Mouse (Mus musculus) embryonic facial prominence, embryonic 11.5 days (tissue): ENCODE measurements at regions not wholly inside any gene's neighbourhood (a gene's known extent, or its start where the extent isn't known, plus 50 kb on each side); places are given as distances from the start of the nearest gene placed in this dataset.

Source experiments
- ATAC-seq: fragments of 200-750 bp; cut with Nextera tagmentation; replicated peaks from 2 replicates; pipeline ENCODE4 v1.8.0; 2017; ENCODE audit warnings: low read depth; ENCODE audit not compliant: insufficient number of reproducible peaks, low FRiP score, low TSS enrichment
- DNase-seq: peaks from one replicate; pipeline ENCODE4 v3.0.0-alpha.2; 2015; ENCODE audit warnings: low spot score
- H3K27ac ChIP-seq: fragments of 300-500 bp; sonication (generic); replicated peaks from 2 replicates; pipeline ENCODE4 v1.5.1; 2014; ENCODE audit warnings: mild to moderate bottlenecking, low read depth, low read length, control low read depth
- H3K27me3 ChIP-seq: fragments of 300-500 bp; sonication (generic); 2 replicates; pipeline ENCODE4 v1.6.1; 2014; ENCODE audit warnings: mild to moderate bottlenecking, low read length, moderate library complexity, mixed read lengths; ENCODE audit not compliant: control insufficient read depth, insufficient read depth
- H3K36me3 ChIP-seq: fragments of 300-500 bp; sonication (generic); replicated peaks from 2 replicates; pipeline ENCODE4 v1.6.1; 2014; ENCODE audit warnings: low read depth, mild to moderate bottlenecking, low read length, moderate library complexity, mixed read lengths; ENCODE audit not compliant: control insufficient read depth, insufficient read depth
- H3K4me1 ChIP-seq: fragments of 300-500 bp; sonication (generic); 2 replicates; pipeline ENCODE4 v1.6.1; 2014; ENCODE audit warnings: low read length, mixed read lengths; ENCODE audit not compliant: control insufficient read depth, insufficient read depth
- H3K4me2 ChIP-seq: fragments of 300-500 bp; sonication (generic); 2 replicates; pipeline ENCODE4 v1.6.1; 2014; ENCODE audit warnings: low read depth, mild to moderate bottlenecking, control low read depth, low read length, moderate library complexity
- H3K4me3 ChIP-seq: fragments of 300-500 bp; sonication (generic); 2 replicates; pipeline ENCODE4 v1.5.1; 2014; ENCODE audit warnings: low read depth, low read length, control low read depth
- H3K9ac ChIP-seq: fragments of 300-500 bp; sonication (generic); replicated peaks from 2 replicates; pipeline ENCODE4 v1.6.1; 2014; ENCODE audit warnings: mild to moderate bottlenecking, control low read depth, low read length
- H3K9me3 ChIP-seq: fragments of 300-500 bp; sonication (generic); replicated peaks from 2 replicates; pipeline ENCODE4 v1.6.1; 2016; ENCODE audit warnings: mild to moderate bottlenecking, low read length, inconsistent platforms, mixed read lengths; ENCODE audit not compliant: control insufficient read depth
- WGBS: fragments of 180-500 bp; shearing (Covaris S2); extraction: QIAGEN DNeasy Blood & Tissue Kit; methylation state at CpG from one replicate; pipeline ENCODE4 v1.1.7; 2014; 5-methylcytosine and 5-hydroxymethylcytosine counted together

- Histone ChIP-seq H3K9ac (no peak overlapping the region), H3K27ac (no peak overlapping the region), H3K4me1 (no peaks in the 10 kb centered on the region), H3K27me3 (no peaks in the 10 kb centered on the region), H3K36me3 (no peaks in the 10 kb centered on the region), H3K4me2 (no peak overlapping the region), H3K4me3 (no peak overlapping the region), H3K9me3 (no peaks in the 10 kb centered on the region)
- no peak for ATAC-seq
- 88% methylated on average over 7 of the region's 7 CpGs for WGBS
- DNase-seq: no peak
Observed at GRCm38 (mm10) chr4:39721524-39721923, 271.4 kb downstream of the 1700009N14Rik start.

- no peaks in the 10 kb centered on the region for H3K27me3 ChIP-seq
- no peak for DNase-seq
- no peaks in the 10 kb centered on the region for H3K4me1 ChIP-seq
- H3K9ac ChIP-seq: no peak overlapping the region
- no peak overlapping the region for H3K27ac ChIP-seq
- 88% methylated on average over 2 of the region's 2 CpGs for WGBS
- no peak overlapping the region for H3K4me3 ChIP-seq
- H3K4me2 ChIP-seq: no peak overlapping the region
- H3K9me3 ChIP-seq: no peaks in the 10 kb centered on the region
- no peak for ATAC-seq
- H3K36me3 ChIP-seq: no peaks in the 10 kb centered on the region
Observed at GRCm38 (mm10) chr4:39765586-39765985, 315.5 kb downstream of the 1700009N14Rik start.

- 86% methylated on average over 5 of the region's 5 CpGs for WGBS
- H3K9me3 ChIP-seq: no peaks in the 10 kb centered on the region
Observed at GRCm38 (mm10) chr4:39791096-39791495, 341.0 kb downstream of the 1700009N14Rik start.

GRCm38 (mm10) chr4:39809950-39810349 is 332.9 kb upstream of the Aco1 start:
- H3K27me3 ChIP-seq: no peaks in the 10 kb centered on the region
- H3K4me1 ChIP-seq: no peaks in the 10 kb centered on the region
- no peak overlapping the region for H3K4me3 ChIP-seq
- ATAC-seq (no peak), DNase-seq (no peak)
- H3K36me3 ChIP-seq: no peaks in the 10 kb centered on the region
- H3K9me3 ChIP-seq: no peaks in the 10 kb centered on the region
- no peak overlapping the region for H3K27ac ChIP-seq
- 78% methylated on average over 3 of the region's 3 CpGs for WGBS
- H3K9ac ChIP-seq: no peak overlapping the region
- H3K4me2 ChIP-seq: no peak overlapping the region

More at GRCm38 (mm10) chr4:39791096-39791495, 341.0 kb downstream of the 1700009N14Rik start:
- no peaks in the 10 kb centered on the region for H3K27me3 ChIP-seq
- DNase-seq (no peak), ATAC-seq (no peak)
- no peaks in the 10 kb centered on the region for H3K36me3 ChIP-seq
- no peak overlapping the region for H3K4me3 ChIP-seq
- no peak overlapping the region for H3K4me2 ChIP-seq
- H3K27ac ChIP-seq: no peak overlapping the region
- H3K9ac ChIP-seq: no peak overlapping the region
- no peaks in the 10 kb centered on the region for H3K4me1 ChIP-seq

- Histone ChIP-seq H3K9ac (no peak overlapping the region), H3K27me3 (no peaks in the 10 kb centered on the region), H3K27ac (no peak overlapping the region), H3K4me1 (no peaks in the 10 kb centered on the region), H3K4me3 (no peak overlapping the region), H3K9me3 (no peaks in the 10 kb centered on the region), H3K4me2 (no peak overlapping the region), H3K36me3 (no peaks in the 10 kb centered on the region)
- 77% methylated on average over 4 of the region's 4 CpGs for WGBS
- DNase-seq: no peak
- ATAC-seq: no peak
Observed at GRCm38 (mm10) chr4:39812766-39813165, 330.1 kb upstream of the Aco1 start.

GRCm38 (mm10) chr4:39815620-39816019 is 327.3 kb upstream of the Aco1 start:
- no peak for ATAC-seq
- H3K4me2 ChIP-seq: no peak overlapping the region
- no peaks in the 10 kb centered on the region for H3K9me3 ChIP-seq
- H3K4me1 ChIP-seq: no peaks in the 10 kb centered on the region
- no peak overlapping the region for H3K9ac ChIP-seq
- no peak overlapping the region for H3K4me3 ChIP-seq
- H3K36me3 ChIP-seq: no peaks in the 10 kb centered on the region
- no peak overlapping the region for H3K27ac ChIP-seq
- H3K27me3 ChIP-seq: no peaks in the 10 kb centered on the region
- no peak for DNase-seq

GRCm38 (mm10) chr4:39817675-39818074 is 325.2 kb upstream of the Aco1 start:
- no peaks in the 10 kb centered on the region for H3K27me3 ChIP-seq
- H3K27ac ChIP-seq: no peak overlapping the region
- no peak overlapping the region for H3K9ac ChIP-seq
- no peaks in the 10 kb centered on the region for H3K36me3 ChIP-seq
- no peak for DNase-seq
- no peaks in the 10 kb centered on the region for H3K9me3 ChIP-seq
- H3K4me1 ChIP-seq: no peaks in the 10 kb centered on the region
- WGBS: 89% methylated on average over 4 of the region's 4 CpGs
- no peak overlapping the region for H3K4me2 ChIP-seq
- no peak for ATAC-seq
- no peak overlapping the region for H3K4me3 ChIP-seq

- H3K4me2 ChIP-seq: no peak overlapping the region
- no peak overlapping the region for H3K4me3 ChIP-seq
- WGBS: 74% methylated on average over 1 of the region's 1 CpGs
- H3K4me1 ChIP-seq: no peaks in the 10 kb centered on the region
- no peak overlapping the region for H3K27ac ChIP-seq
- H3K36me3 ChIP-seq: no peaks in the 10 kb centered on the region
- H3K9ac ChIP-seq: no peak overlapping the region
- DNase-seq (no peak), ATAC-seq (no peak)
- no peaks in the 10 kb centered on the region for H3K9me3 ChIP-seq
- no peaks in the 10 kb centered on the region for H3K27me3 ChIP-seq
Observed at GRCm38 (mm10) chr4:39833634-39834033, 309.2 kb upstream of the Aco1 start.
